Comparison of ENCODE assay signal across 20 mouse cellular contexts in the genomic region with DNA sequence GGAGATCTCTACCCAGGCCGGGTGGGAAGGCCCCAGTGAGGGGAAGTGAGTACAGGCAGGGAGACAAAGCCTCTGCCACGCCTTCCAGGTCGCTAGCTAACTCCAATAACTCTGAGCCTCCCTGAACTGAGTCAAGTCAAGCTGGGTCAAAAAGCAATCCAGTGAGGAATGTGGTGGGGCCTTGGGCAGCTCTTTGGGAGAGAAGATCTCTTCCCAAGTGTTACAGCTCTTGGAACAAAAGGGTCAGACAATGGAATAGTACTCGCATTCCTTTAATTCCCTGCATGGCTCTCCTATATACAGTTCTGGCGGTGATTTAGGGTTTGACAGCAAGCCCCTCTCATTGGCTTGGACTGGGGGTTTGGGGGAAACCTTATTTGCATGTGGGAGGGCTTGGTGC. TPM values are rescaled to one million over a fixed set of nuclear protein-coding genes. Genes with fewer than 3 reads are reported as not detected.
"Had no signal": no experiment of that assay in that cellular context is flagged by ENCODE, and none has a peak within 500 bp of the region (broad histone marks: within the 10 kb centered on the region; RNA-seq: fewer than 3 reads in every experiment).

No protein-coding gene starts in this region.

- DNase-seq: cerebellum, postnatal 10 days; cerebellum, postnatal 14 days; cerebellum, postnatal 25 days; cerebellum, postnatal 36 days; embryo, embryonic 11 days; forebrain, postnatal 0 days; gastrocnemius, adult 2 months; gastrocnemius, postnatal 10 days; gastrocnemius, postnatal 14 days; gastrocnemius, postnatal 25 days; gastrocnemius, postnatal 36 days; heart, adult 11 months; heart, adult 18-20 months; heart, adult 2 months had no signal

RNA-seq across cellular contexts. Expression of a gene that starts 28.1 kb away (rescaled TPM):
- total RNA-seq: common myeloid progenitor, adult 5-6 weeks; gastrocnemius, adult 18-20 months; gastrocnemius, adult 2 months; gastrocnemius, adult 8-10 months; gastrocnemius, postnatal 10 days; gastrocnemius, postnatal 14 days; gastrocnemius, postnatal 25 days; gastrocnemius, postnatal 36 days; gastrocnemius, postnatal 4 days; granulocyte monocyte progenitor cell, adult 5-6 weeks; heart, adult 18-20 months; heart, adult 2 months; heart, adult 8-10 months had no signal

RNA-seq across cellular contexts. Expression of a gene that starts 39.2 kb away (rescaled TPM):
- total RNA-seq: common myeloid progenitor, adult 5-6 weeks; gastrocnemius, adult 18-20 months; gastrocnemius, adult 2 months; gastrocnemius, adult 8-10 months; gastrocnemius, postnatal 10 days; gastrocnemius, postnatal 14 days; gastrocnemius, postnatal 25 days; gastrocnemius, postnatal 36 days; gastrocnemius, postnatal 4 days; heart, adult 18-20 months; heart, adult 2 months; heart, adult 8-10 months had no signal
